Mouse (Mus musculus) liver, embryonic 12.5 days (tissue): ENCODE data around the gene Vps13a. TPM values are rescaled to one million over a fixed set of nuclear protein-coding genes. Genes with fewer than 3 reads are reported as not detected.
A peak's percentile ranks its signal among the peaks of the same experiment; 100 is the strongest.
"Not testable (repeated sequence)": the region's sequence is repeated elsewhere in the genome, so short reads cannot be mapped to it uniquely, and the experiment has no call there.

ENCODE experiments used
- ATAC-seq: fragments of 200-750 bp; cut with Nextera tagmentation; 2 replicates; pipeline ENCODE4 v1.8.0; 2017; ENCODE audit warnings: moderate number of reproducible peaks, mild to moderate bottlenecking, moderate library complexity
- H3K27ac ChIP-seq: fragments of 300-500 bp; sonication (generic); 2 replicates; pipeline ENCODE4 v1.5.1; 2016; ENCODE audit warnings: mild to moderate bottlenecking
- H3K27me3 ChIP-seq: fragments of 300-500 bp; sonication (generic); replicated peaks from 2 replicates; pipeline ENCODE4 v1.6.1; 2016; ENCODE audit warnings: mild to moderate bottlenecking, moderate library complexity
- H3K36me3 ChIP-seq: fragments of 300-500 bp; sonication (generic); 2 replicates; pipeline ENCODE4 v1.6.1; 2016; ENCODE audit warnings: mild to moderate bottlenecking, moderate library complexity
- H3K4me1 ChIP-seq: fragments of 300-500 bp; sonication (generic); 2 replicates; pipeline ENCODE4 v1.6.1; 2016
- H3K4me2 ChIP-seq: fragments of 300-500 bp; sonication (generic); 2 replicates; pipeline ENCODE4 v1.6.1; 2016; ENCODE audit warnings: mild to moderate bottlenecking, moderate library complexity
- H3K4me3 ChIP-seq: fragments of 300-500 bp; sonication (generic); 2 replicates; pipeline ENCODE4 v1.5.1; 2016; ENCODE audit warnings: mild to moderate bottlenecking, moderate library complexity
- H3K9ac ChIP-seq: fragments of 300-500 bp; sonication (generic); 2 replicates; pipeline ENCODE4 v1.6.1; 2016; ENCODE audit warnings: mild to moderate bottlenecking, moderate library complexity
- H3K9me3 ChIP-seq: fragments of 300-500 bp; sonication (generic); replicated peaks from 2 replicates; pipeline ENCODE4 v1.6.1; 2016; ENCODE audit warnings: mild to moderate bottlenecking, moderate library complexity
- WGBS: fragments of 180-500 bp; shearing (Covaris S2); methylation state at CpG from one replicate; pipeline ENCODE4 v1.1.7; 2016; ENCODE audit not compliant: insufficient replicate concordance; 5-methylcytosine and 5-hydroxymethylcytosine counted together
- polyA plus RNA-seq: library from polyadenylated mRNA; unstranded; fragments of >200 nt; fragmentation: Nextera tagmentation; extraction: Ambion mirVana; gene quantifications from 2 replicates; pipeline ENCODE4 v1.2.1, GENCODE M21; 2016

Gene Vps13a
- polyA plus RNA-seq, result 10.0 and 10.8 TPM in 2 replicates

DNA sequence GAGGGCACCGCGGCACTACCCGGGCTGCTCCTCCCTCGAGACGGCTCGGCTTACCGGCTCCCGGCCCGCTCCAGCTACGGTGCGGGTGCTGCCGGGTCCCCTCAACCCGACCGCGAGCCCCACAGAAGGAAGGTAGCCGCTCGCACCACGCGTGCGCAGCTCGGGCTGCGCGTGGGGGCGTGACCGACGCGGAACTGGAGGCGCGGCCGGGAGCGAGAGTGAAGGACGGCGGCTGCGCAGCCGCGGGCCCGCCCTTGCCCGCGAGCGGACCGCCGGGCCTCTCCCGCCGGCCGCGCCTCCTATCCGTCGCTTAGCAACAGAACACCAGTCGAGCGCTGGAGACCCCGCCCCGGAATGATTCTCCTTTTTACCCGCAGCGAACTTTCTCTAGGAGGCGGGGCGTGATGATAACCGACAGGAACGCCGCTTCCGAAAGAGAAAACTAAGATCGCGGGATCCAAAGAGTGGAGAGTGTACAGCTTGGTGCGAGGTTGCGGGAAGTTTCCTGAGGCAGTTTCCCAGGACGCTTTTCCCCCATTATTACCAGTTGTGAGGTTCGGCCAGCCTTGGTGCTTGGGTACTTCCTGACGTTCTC lies at the start of gene Vps13a:
Gene Vps13a, minus strand, starts transcription at position 144 of the 595 bp plus-strand sequence.
- H3K4me1 ChIP-seq, result peaks cover 35% of the 10 kb centered on the region
- peak; percentile 96 for ATAC-seq
- under 1% methylated on average over 64 of the region's 67 CpGs for WGBS

GRCm38 (mm10) chr19:16827657-16828056 lies 46.9 kb upstream of the Vps13a start:
- H3K4me3 ChIP-seq, result no peak overlapping the region
- no peaks in the 10 kb centered on the region for H3K36me3 ChIP-seq
- 51% methylated on average over 5 of the region's 5 CpGs for WGBS
- H3K27me3 ChIP-seq, result no peaks in the 10 kb centered on the region
- H3K4me2 ChIP-seq, result no peak overlapping the region
- H3K9ac ChIP-seq, result no peak overlapping the region
- H3K4me1 ChIP-seq, result no peaks in the 10 kb centered on the region
- no peak for ATAC-seq
- no peaks in the 10 kb centered on the region for H3K9me3 ChIP-seq
- no peak overlapping the region for H3K27ac ChIP-seq

More for the DNA sequence above, at the start of gene Vps13a:
- Histone ChIP-seq H3K27ac (peak within 1 kb of the TSS; percentile 88), H3K4me3 (peak within 1 kb of the TSS; percentile 83), H3K36me3 (no peaks in the 10 kb centered on the region), H3K9ac (peak within 1 kb of the TSS; percentile 85), H3K9me3 (no peaks in the 10 kb centered on the region), H3K27me3 (peaks cover 8% of the 10 kb centered on the region; the same call in 1 of the 2 replicates), H3K4me2 (peak within 1 kb of the TSS; percentile 98)

- no peaks in the 10 kb centered on the region for H3K9me3 ChIP-seq
- 57% methylated on average over 5 of the region's 5 CpGs for WGBS
- ATAC-seq, result no peak
- H3K36me3 ChIP-seq, result no peaks in the 10 kb centered on the region
- H3K4me3 ChIP-seq, result no peak overlapping the region
- no peaks in the 10 kb centered on the region for H3K27me3 ChIP-seq
- H3K4me2 ChIP-seq, result no peak overlapping the region
- no peak overlapping the region for H3K27ac ChIP-seq
- no peaks in the 10 kb centered on the region for H3K4me1 ChIP-seq
- H3K9ac ChIP-seq, result no peak overlapping the region
Measured at GRCm38 (mm10) chr19:16825228-16825627, 44.5 kb upstream of the Vps13a start.

DNA sequence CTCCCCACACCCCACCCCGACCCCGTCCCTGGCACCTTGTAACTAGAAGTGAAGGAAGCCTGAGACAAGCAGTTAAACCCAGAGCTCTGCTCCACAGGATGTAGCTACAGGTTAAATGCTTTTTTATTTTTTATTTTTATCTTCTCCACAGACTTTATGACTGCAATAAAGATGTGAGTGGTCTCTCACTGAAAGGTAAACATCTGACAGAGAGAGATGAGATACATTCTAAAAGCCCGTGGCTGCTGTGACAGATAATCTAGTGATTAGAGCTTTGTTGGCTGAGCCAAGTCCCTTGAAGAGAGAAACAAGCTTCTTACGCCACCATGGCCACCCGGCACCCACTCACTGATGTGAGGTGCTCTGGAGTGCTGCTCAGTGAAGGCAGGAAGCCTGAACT lies 34.1 kb upstream of the Vps13a start:
- Histone ChIP-seq H3K4me1 (peaks cover 8% of the 10 kb centered on the region; the same call in 1 of the 2 replicates), H3K4me2 (no peak overlapping the region), H3K36me3 (no peaks in the 10 kb centered on the region), H3K27ac (no peak overlapping the region), H3K27me3 (no peaks in the 10 kb centered on the region), H3K9ac (no peak overlapping the region), H3K4me3 (no peak overlapping the region), H3K9me3 (no peaks in the 10 kb centered on the region)
- 21% methylated on average over 5 of the region's 5 CpGs for WGBS
- ATAC-seq, result no peak

DNA sequence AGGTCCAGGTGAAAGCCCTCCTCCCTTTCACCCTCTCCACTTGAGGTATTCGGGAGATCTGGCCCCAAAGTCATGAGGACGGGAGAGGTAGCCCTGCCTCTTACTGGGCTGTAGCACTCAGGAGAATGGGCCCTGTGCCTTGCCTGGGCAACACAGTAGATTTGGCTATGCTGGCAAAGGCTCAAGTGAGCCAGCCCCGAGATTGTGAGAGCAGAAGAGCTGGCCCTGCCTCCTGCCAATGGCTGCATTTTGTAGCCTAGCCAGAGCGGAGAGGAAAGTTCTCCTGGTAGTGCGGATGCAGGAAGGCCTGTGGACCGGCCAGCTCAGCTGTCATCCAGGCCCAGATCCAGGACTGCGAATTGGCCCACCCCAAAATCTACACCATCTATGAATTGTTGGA lies 32.6 kb upstream of the Vps13a start:
- WGBS, result 71% methylated on average over 7 of the region's 7 CpGs
- Histone ChIP-seq H3K27ac (no peak overlapping the region), H3K4me2 (no peak overlapping the region), H3K9ac (no peak overlapping the region), H3K4me1 (peaks cover 8% of the 10 kb centered on the region; the same call in 1 of the 2 replicates), H3K27me3 (no peaks in the 10 kb centered on the region), H3K9me3 (no peaks in the 10 kb centered on the region), H3K36me3 (no peaks in the 10 kb centered on the region), H3K4me3 (no peak overlapping the region)
- no peak for ATAC-seq

DNA sequence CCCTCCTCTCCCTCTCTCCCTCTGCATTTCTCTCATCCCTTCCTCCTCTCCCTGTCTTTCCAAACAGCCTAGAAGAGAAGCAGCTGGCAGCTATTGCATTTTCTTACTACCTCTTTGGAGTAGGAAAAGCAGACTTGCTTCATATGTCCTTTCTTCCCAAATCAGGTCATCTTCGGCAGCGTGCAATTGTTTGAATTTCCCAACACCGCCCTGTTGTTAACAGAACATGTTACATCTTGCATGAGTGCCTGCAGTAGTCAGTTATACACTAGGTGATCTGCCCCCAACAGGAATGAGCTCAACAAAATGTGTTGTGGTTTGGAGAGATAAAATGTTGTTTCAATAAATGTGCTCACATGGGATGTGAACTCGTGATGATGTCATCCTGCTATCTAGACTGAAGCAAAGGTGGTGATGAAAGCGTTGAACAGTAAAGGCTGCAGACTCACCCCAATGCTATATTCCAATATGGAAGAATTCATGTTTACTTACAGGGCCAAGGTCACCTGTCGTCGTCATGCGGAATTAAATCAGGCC lies 31.4 kb upstream of the Vps13a start:
- no peaks in the 10 kb centered on the region for H3K36me3 ChIP-seq
- H3K4me3 ChIP-seq, result no peak overlapping the region
- no peaks in the 10 kb centered on the region for H3K27me3 ChIP-seq
- no peak overlapping the region for H3K27ac ChIP-seq
- no peak overlapping the region for H3K9ac ChIP-seq
- ATAC-seq, result peak; percentile 24; the same call in 1 of the 2 replicates
- no peak overlapping the region for H3K4me2 ChIP-seq
- peaks cover 8% of the 10 kb centered on the region; the same call in 1 of the 2 replicates for H3K4me1 ChIP-seq
- H3K9me3 ChIP-seq, result no peaks in the 10 kb centered on the region
- 67% methylated on average over 8 of the region's 8 CpGs for WGBS

DNA sequence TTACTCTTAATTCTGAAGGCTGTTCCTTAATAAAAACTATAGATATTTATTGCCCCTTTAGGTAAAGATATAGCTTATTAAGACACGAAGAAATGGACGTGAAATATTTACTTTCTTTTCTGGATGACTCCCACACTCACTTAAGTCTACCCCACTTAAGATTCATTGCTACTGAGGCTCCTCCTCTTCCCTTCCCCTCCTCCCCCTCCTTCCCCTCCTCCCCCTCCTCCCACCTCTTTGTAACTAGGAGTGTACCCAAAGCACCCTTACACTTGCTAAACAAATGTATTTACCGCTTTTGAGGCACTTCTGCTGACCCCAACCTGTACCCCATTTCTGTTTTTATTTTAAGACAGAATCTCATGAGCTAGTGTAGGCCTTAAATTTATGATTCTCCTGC lies 24.4 kb upstream of the Vps13a start:
- Histone ChIP-seq H3K9me3 (no peaks in the 10 kb centered on the region), H3K9ac (no peak overlapping the region), H3K4me2 (peak overlapping the region; percentile 34; the same call in 1 of the 2 replicates), H3K36me3 (no peaks in the 10 kb centered on the region), H3K27me3 (no peaks in the 10 kb centered on the region), H3K4me1 (peaks cover 21% of the 10 kb centered on the region), H3K4me3 (no peak overlapping the region), H3K27ac (no peak overlapping the region)
- 30% methylated on average over 3 of the region's 3 CpGs for WGBS
- ATAC-seq, result peak; percentile 63; the same call in 1 of the 2 replicates

DNA sequence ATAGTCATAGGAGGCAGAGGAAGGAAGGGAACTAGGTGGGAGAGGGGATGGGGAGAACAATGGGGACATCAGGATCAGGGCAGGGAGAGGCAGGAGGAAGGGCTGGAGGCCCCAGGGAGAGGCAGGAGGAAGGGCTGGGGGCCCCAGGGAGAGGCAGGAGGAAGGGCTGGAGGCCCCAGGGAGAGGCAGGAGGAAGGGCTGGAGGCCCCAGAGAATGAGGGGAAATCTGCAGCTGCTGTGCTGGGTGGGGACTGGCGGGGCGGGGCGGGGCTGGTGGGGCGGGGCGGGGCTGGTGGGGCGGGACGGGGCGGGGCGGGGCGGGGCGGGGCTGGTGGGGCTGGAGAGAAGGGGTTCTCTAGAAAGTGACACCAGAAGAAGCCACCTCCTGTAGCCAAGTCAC lies 23.8 kb upstream of the Vps13a start:
- peak overlapping the region; percentile 34 for H3K4me2 ChIP-seq
- WGBS, result 7% methylated on average over 2 of the region's 11 CpGs

DNA sequence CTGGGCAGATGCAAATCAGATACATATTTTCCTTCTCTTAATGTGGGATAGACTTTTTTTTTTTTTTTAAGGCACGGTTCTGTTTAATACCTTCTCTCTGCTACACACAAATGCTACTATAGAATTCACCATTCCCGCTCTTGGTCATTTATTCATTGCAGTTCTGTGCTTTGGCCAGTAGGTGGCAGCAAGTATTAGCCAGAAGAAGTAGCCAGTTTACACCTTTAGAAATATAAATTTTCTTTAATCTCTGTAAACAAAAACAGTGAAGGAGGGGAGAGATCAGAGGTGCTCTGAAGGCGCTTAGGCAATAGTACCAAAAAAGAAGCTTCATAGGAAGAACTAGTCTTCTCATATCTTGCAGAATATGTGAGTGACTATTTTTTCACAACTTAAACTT lies 22.0 kb upstream of the Vps13a start:
- no peaks in the 10 kb centered on the region for H3K27me3 ChIP-seq
- 5% methylated on average over 3 of the region's 3 CpGs for WGBS
- H3K4me1 ChIP-seq, result peaks cover 26% of the 10 kb centered on the region
- H3K36me3 ChIP-seq, result no peaks in the 10 kb centered on the region
- no peaks in the 10 kb centered on the region for H3K9me3 ChIP-seq
- no peak overlapping the region for H3K4me2 ChIP-seq
- no peak overlapping the region for H3K9ac ChIP-seq
- no peak overlapping the region for H3K4me3 ChIP-seq
- no peak for ATAC-seq
- no peak overlapping the region for H3K27ac ChIP-seq

More for the DNA sequence above, 23.8 kb upstream of the Vps13a start:
- Histone ChIP-seq H3K9ac (no peak overlapping the region), H3K27ac (no peak overlapping the region), H3K4me3 (no peak overlapping the region), H3K4me1 (peaks cover 21% of the 10 kb centered on the region), H3K36me3 (no peaks in the 10 kb centered on the region), H3K9me3 (no peaks in the 10 kb centered on the region), H3K27me3 (no peaks in the 10 kb centered on the region)
- peak; percentile 86 for ATAC-seq

- ATAC-seq, result no peak
- 66% methylated on average over 3 of the region's 3 CpGs for WGBS
- Histone ChIP-seq H3K27ac (no peak overlapping the region), H3K9me3 (no peaks in the 10 kb centered on the region), H3K9ac (no peak overlapping the region), H3K4me3 (no peak overlapping the region), H3K4me1 (peaks cover 26% of the 10 kb centered on the region), H3K27me3 (no peaks in the 10 kb centered on the region), H3K4me2 (no peak overlapping the region), H3K36me3 (no peaks in the 10 kb centered on the region)
Measured at GRCm38 (mm10) chr19:16802123-16802522, 21.4 kb upstream of the Vps13a start.

DNA sequence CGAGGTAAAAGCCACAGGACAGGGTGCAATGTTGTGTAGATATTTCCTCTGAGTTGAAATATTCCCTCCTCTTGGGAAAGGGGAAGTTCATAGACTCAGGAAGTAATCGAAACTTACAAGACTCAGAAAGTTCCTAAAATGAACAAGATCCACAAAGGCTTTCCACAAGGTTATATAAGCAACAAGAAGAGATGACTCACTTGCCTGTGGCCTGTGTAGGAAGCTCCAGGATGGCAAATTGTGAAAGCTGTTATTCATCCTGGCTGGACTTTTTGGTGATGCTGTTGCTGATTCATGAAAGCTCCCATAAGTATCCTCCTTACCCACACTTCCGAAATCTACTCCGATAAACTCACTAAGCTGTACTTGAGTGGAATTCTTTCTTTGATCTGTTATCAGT lies 17.2 kb upstream of the Vps13a start:
- H3K4me2 ChIP-seq, result no peak overlapping the region
- no peaks in the 10 kb centered on the region for H3K9me3 ChIP-seq
- no peaks in the 10 kb centered on the region for H3K36me3 ChIP-seq
- no peak overlapping the region for H3K4me3 ChIP-seq
- no peak for ATAC-seq
- H3K4me1 ChIP-seq, result peaks cover 5% of the 10 kb centered on the region; the same call in 1 of the 2 replicates
- H3K27ac ChIP-seq, result no peak overlapping the region
- 59% methylated on average over 4 of the region's 4 CpGs for WGBS
- no peaks in the 10 kb centered on the region for H3K27me3 ChIP-seq
- no peak overlapping the region for H3K9ac ChIP-seq

GRCm38 (mm10) chr19:16794486-16794885 lies 13.8 kb upstream of the Vps13a start:
- ATAC-seq, H3K36me3 ChIP-seq: not testable (repeated sequence)

More at GRCm38 (mm10) chr19:16794486-16794885, 13.8 kb upstream of the Vps13a start:
- 75% methylated on average over 3 of the region's 3 CpGs for WGBS
- not testable (repeated sequence) for H3K4me3 ChIP-seq, H3K9me3 ChIP-seq, H3K4me1 ChIP-seq, H3K4me2 ChIP-seq, H3K27ac ChIP-seq, H3K27me3 ChIP-seq, H3K9ac ChIP-seq
